Mouse (Mus musculus): ENCODE data around the gene Ifnar1.

GRCm38 (mm10) chr16:91528578-91528977, 43.5 kb downstream of the Ifnar1 start:
- TF ChIP-seq CTCF (IDR thresholded peaks at IDR 0.05; ENCODE audit: low read depth, low read length) (peak; percentile 13), POLR2A (IDR thresholded peaks at IDR 0.05; ENCODE audit: insufficient read depth, low read length) (no peak)
